Mouse (Mus musculus) erythroblast, embryonic 14.5 days (primary cell): ENCODE results near the gene Kif1b. TPM values are rescaled to one million over a fixed set of nuclear protein-coding genes. Genes with fewer than 3 reads are reported as not detected.
"Not testable (repeated sequence)": the region's sequence is repeated elsewhere in the genome, so short reads cannot be mapped to it uniquely, and the experiment has no call there.

Experiments used
- H3K27me3 ChIP-seq: 2 replicates; pipeline ENCODE4 v1.6.1; 2012; ENCODE audit warnings: inconsistent platforms; ENCODE audit not compliant: control insufficient read depth
- H3K36me3 ChIP-seq: 2 replicates; pipeline ENCODE4 v1.6.1; 2012; ENCODE audit warnings: mild to moderate bottlenecking, inconsistent platforms; ENCODE audit not compliant: control insufficient read depth
- H3K4me1 ChIP-seq: 2 replicates; pipeline ENCODE4 v1.6.1; 2012; ENCODE audit warnings: inconsistent platforms; ENCODE audit not compliant: control insufficient read depth
- H3K4me3 ChIP-seq: replicated peaks from 2 replicates; pipeline ENCODE3; 2012; ENCODE audit warnings: moderate library complexity, mild to moderate bottlenecking, inconsistent platforms
- H3K9me3 ChIP-seq: 2 replicates; pipeline ENCODE4 v1.6.1; 2012; ENCODE audit warnings: low read length, inconsistent platforms, mixed read lengths; ENCODE audit not compliant: control insufficient read depth
- GATA1 ChIP-seq: IDR thresholded peaks from 2 replicates; pipeline ENCODE4 v1.6.1; 2012; ENCODE audit warnings: low read length, inconsistent platforms, mixed read lengths
- TAL1 ChIP-seq: IDR thresholded peaks from 3 replicates; pipeline ENCODE4 v1.6.1; 2012; ENCODE audit warnings: low read length, inconsistent platforms, mixed read lengths
- polyA plus RNA-seq: library from polyadenylated mRNA; stranded (reverse); fragments of >175 nt; gene quantifications from 2 replicates; pipeline ENCODE4 v1.2.3, GENCODE M21; 2012

Gene Kif1b
- polyA plus RNA-seq, 1 experiment = not detected

DNA sequence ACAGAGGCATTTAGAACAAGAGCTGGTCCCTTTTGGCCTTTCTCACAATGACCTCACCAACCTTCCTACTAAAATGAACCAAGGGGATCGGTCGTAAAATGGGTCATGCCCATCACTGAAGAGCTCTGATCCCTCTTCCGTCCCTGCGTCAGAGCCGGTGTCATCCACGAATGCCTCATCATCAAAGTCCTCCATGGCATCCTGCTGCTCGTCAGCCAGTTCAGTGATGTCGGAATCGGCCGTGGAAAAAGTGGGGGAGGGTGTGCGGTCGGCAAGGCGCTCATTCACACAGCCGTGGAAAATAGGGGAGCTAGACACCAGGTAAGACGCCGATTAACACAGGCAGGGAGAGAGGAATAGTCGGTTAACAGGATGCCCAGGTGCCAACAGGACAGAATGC lies 87.0 kb downstream of the Kif1b start:
- H3K27me3 ChIP-seq = no peaks in the 10 kb centered on the region
- TF ChIP-seq GATA1 (no peak), TAL1 (no peak)
- H3K9me3 ChIP-seq = no peaks in the 10 kb centered on the region
- H3K4me1 ChIP-seq = no peaks in the 10 kb centered on the region
- H3K36me3 ChIP-seq = peaks cover 4% of the 10 kb centered on the region; the same call in 1 of the 2 replicates
- H3K4me3 ChIP-seq = no peak overlapping the region

DNA sequence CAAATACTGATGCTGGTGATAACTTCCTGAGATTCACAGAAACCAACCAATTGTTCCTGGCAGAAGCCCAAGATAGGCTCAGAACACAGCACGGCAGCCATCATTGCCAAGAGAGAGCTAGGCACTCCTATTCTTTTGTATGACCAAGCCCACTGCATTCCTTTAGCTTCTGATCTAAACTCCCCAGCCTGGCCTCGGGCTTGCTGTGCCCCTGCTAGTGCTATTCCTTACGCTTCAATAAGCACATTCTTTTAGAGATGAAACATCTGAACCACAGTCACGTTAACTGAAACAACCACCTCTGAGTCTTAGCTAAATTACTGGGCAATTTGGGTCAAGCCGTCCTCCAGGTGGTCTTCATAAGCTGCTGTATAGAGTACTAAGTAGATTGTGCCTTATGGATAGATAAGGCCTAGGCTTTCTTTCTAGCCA lies 87.4 kb downstream of the Kif1b start:
- H3K36me3 ChIP-seq = peaks cover 4% of the 10 kb centered on the region; the same call in 1 of the 2 replicates
- TF ChIP-seq TAL1 (no peak), GATA1 (no peak)
- H3K4me1 ChIP-seq = no peaks in the 10 kb centered on the region
- H3K9me3 ChIP-seq = no peaks in the 10 kb centered on the region
- H3K27me3 ChIP-seq = no peaks in the 10 kb centered on the region
- H3K4me3 ChIP-seq = no peak overlapping the region

DNA sequence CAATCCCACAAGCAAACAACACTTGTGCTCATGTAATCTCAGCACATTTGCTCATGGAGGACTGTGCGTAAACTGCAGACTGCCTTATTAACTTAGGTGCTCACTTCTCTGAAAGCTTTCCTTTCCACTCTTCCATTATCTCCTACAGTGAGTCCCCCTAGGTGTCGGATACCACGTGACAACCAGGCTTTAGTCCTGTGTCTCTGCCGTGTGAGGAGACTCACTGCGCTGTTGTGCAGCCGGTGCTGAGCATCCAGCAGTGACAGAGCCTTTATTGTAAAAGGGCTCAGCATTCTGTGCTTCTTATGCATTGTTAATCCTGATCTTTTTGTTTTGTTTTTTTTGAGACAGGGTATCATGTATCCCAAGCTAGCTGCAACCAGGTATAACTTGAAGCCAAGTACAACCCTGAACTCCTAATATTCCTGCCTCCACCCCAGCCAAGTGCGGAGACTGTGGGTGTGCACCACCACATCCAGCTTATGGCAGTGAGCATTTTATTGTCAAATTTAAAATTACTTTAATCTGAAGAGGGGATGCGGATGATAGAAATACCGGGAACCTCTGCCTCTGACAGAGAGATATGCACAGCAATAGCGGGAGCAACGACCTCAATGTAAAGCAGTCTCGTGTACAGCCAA lies 88.0 kb downstream of the Kif1b start:
- H3K4me1 ChIP-seq = no peaks in the 10 kb centered on the region
- H3K27me3 ChIP-seq = no peaks in the 10 kb centered on the region
- H3K9me3 ChIP-seq = no peaks in the 10 kb centered on the region
- no peak for TF ChIP-seq TAL1
- no peak for TF ChIP-seq GATA1
- peaks cover 4% of the 10 kb centered on the region; the same call in 1 of the 2 replicates for H3K36me3 ChIP-seq
- no peak overlapping the region for H3K4me3 ChIP-seq

DNA sequence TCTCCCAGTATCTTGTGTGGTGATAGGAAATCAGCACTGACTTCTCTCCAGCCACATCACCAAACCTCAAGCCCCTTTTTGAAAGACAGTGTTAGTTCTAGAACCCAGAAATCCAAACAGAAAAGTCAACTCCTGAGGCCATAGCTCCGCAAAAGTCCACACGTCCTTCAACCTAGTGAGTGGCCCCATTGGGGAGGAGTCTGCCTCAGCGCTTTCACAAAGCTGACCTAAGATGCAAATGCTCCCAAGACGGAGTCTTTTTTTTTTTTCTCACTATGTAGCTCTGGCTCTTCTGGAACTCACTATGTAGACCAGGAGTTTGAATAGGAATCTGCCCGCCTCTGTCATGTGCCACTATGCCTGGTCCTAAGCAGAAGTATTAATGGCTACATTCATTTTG lies 89.0 kb downstream of the Kif1b start:
- Histone ChIP-seq H3K36me3 (peaks cover 4% of the 10 kb centered on the region; the same call in 1 of the 2 replicates), H3K4me1 (no peaks in the 10 kb centered on the region), H3K9me3 (no peaks in the 10 kb centered on the region), H3K27me3 (no peaks in the 10 kb centered on the region), H3K4me3 (no peak overlapping the region)
- TF ChIP-seq TAL1 (no peak), GATA1 (no peak)

DNA sequence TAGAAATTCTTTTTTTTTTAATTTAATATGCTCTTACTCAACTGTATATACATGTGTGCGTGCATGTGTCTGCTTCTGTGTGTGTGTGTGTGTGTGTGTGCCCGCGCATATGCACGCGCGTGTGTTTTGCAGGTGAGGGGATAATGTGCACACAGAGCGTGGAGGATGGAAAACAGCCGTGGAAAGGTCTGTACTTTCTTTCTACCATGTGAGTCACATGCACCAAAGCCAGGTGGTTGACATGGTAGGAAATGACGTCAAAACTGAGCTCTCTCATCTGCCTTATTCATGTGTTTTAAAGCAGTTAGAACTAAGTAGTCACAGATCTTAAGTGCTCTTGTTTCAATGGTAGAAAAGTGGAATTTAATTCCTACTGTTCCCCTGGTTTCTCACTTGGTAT lies 91.5 kb downstream of the Kif1b start:
- no peak overlapping the region for H3K4me3 ChIP-seq
- peaks cover 12% of the 10 kb centered on the region for H3K36me3 ChIP-seq
- no peaks in the 10 kb centered on the region for H3K27me3 ChIP-seq
- H3K4me1 ChIP-seq = no peaks in the 10 kb centered on the region
- TF ChIP-seq GATA1 (no peak), TAL1 (no peak)
- H3K9me3 ChIP-seq = 0 out of 2 replicates have a peak, but pooled peaks cover 2% of the 10 kb centered on the region

DNA sequence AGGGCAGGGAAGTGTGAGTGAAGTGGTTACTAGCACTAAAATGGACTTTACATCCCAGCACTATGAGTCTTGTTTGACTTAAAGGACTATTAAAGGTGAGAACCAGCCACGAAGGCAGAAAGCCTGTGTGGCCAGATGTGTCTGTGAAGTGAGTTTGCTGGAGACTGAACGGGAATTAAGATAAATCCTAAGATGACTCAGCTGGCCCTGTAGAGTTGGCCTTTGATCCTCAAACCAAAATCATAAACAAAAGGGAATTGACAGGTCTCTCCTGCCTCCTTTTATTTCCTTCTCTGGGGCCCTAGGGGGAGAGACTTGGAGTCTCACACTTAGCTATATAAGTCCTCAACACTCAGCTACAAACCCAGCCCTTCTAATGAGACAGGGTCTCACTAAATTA lies 92.1 kb downstream of the Kif1b start:
- Histone ChIP-seq H3K27me3 (no peaks in the 10 kb centered on the region), H3K4me1 (no peaks in the 10 kb centered on the region), H3K9me3 (0 out of 2 replicates have a peak, but pooled peaks cover 2% of the 10 kb centered on the region), H3K4me3 (no peak overlapping the region), H3K36me3 (peaks cover 10% of the 10 kb centered on the region)
- TF ChIP-seq GATA1 (no peak), TAL1 (no peak)

DNA sequence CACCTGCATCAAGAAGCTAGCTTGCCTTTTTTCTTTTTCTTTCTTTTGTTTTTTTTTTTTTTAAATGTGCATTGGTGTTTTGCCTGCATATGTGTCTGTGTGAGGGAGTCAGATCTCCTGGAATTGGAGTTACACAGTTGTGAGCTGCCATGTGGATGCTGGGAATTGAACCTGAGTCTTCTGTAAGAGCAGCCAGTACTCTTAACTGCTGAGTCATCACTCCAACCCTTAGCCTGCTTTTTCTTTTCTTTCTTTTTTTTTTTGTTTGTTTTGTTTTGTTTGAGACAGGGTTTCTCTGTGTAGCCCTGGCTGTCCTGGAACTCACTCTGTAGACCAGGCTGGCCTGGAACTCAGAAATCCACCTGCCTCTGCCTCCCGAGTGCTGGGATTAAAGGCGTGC lies 93.0 kb downstream of the Kif1b start:
- not testable (repeated sequence) for H3K9me3 ChIP-seq, H3K36me3 ChIP-seq, H3K4me3 ChIP-seq, H3K4me1 ChIP-seq, H3K27me3 ChIP-seq

DNA sequence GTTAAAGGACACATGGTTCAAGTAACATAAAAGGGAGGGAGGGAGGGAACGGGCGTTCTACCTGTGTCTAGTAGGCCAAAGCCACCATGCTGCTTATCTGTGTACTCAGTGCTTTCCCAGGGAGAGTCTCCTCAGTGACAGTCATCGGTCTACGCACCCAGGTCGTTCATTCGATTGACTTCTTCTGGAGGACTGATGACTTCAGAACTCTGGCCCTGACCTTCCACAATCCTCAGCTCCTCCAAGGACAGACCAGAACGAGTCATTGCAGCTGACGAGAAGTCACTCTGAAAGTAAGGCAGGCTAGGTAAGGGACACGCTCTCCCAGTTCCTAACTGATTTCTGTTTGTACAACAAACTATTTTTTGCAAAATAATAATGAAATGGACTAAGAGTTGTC lies 94.0 kb downstream of the Kif1b start:
- H3K27me3 ChIP-seq = no peaks in the 10 kb centered on the region
- TF ChIP-seq GATA1 (no peak), TAL1 (no peak)
- peaks cover 10% of the 10 kb centered on the region for H3K36me3 ChIP-seq
- H3K4me1 ChIP-seq = no peaks in the 10 kb centered on the region
- no peak overlapping the region for H3K4me3 ChIP-seq
- 0 out of 2 replicates have a peak, but pooled peaks cover 2% of the 10 kb centered on the region for H3K9me3 ChIP-seq

DNA sequence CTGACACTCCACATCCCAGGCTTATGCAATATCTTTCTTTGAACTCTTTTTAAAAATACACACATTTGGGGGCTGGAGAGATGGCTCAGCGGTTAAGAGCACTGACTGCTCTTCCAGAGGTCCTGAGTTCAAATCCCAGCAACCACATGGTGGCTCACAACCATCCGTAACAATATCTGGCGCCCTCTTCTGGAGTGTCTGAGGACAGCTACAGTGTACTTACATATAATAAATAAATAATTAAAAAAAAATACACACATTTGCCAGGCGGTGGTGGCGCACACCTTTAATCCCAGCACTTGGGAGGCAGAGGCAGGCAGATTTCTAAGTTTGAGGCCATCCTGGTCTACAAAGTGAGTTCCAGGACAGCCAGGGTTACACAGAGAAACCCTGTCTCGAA lies 96.1 kb downstream of the Kif1b start:
- not testable (repeated sequence) for H3K36me3 ChIP-seq, H3K4me3 ChIP-seq, H3K27me3 ChIP-seq, H3K9me3 ChIP-seq, H3K4me1 ChIP-seq

DNA sequence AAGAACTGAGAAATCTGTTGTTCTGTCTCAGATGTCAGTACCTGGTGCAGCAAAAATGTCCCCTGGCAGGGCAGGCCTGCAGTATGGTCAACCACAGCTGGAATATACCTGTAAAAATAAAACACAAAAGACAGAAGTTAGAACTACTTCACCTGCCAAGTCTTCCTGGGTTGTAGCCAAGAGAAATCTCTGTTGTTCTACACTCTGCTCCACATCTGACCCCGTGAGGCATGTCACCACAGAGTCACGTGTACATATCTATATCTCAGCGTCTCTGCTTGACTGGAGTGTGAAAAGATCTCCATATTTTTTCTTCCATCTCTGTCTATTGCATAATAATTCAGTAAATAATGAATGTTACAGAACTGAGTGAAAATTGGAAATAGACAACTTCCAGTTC lies 105.0 kb downstream of the Kif1b start:
- TF ChIP-seq TAL1 (no peak), GATA1 (no peak)

More for the DNA sequence above, 105.0 kb downstream of the Kif1b start:
- H3K27me3 ChIP-seq = no peaks in the 10 kb centered on the region
- H3K36me3 ChIP-seq = no peaks in the 10 kb centered on the region; the same call in 1 of the 2 replicates
- no peaks in the 10 kb centered on the region for H3K9me3 ChIP-seq
- H3K4me1 ChIP-seq = no peaks in the 10 kb centered on the region
- H3K4me3 ChIP-seq = no peak overlapping the region
